ENCODE assay signal across 7 mouse cellular contexts in the genomic region with DNA sequence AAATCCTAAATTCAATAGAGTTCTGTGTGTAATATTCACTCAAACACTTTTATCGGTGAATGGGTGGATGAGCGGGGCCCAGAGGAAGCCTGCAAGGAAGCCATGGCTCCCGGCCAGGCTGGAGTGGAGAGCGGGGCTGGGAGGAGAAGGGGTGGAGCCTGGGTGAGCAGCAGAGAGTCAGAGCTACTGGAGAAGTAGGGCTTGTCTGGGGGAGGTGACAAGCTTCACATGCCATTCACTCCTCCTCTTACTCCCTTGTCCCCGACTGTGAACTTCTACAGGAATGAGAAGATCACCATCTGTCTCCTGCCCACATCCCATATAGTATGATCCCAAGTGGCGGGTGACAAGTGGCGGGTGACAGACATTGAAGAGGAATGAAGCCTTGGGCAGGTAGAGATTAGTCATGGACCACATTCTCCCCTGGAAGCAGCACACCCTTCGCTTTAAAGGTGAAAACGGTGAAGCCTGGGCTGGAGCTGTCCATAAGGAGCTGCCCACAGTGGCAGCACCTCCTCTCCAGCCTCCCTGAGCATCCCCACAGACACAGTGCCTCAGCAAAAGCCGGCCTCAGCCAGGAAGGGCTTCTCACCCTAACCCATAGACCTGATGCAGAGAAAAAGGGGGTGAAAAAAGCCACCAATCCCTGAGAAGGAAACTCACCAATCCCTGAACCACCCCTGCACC.
DNase-seq lines count a peak whose midpoint lies in the region; ATAC-seq and TF ChIP-seq lines count a peak whose summit lies in the region.

No protein-coding gene starts in this region.

- TF ChIP-seq CTCF in gastrocnemius, adult 2 months (IDR thresholded peaks at IDR 0.05) = no peak

- H3K27ac ChIP-seq in gastrocnemius, adult 2 months = peak overlapping the region; percentile 6; the same call in 1 of the 2 replicates
- H3K27ac ChIP-seq in intestine, embryonic 15.5 days = no peak overlapping the region
- no peak overlapping the region for H3K27ac ChIP-seq in forebrain, embryonic 13.5 days

- no peak overlapping the region for H3K4me2 ChIP-seq in intestine, embryonic 15.5 days (replicated peaks)
- no peak overlapping the region for H3K4me2 ChIP-seq in forebrain, embryonic 13.5 days

- ATAC-seq in intestine, embryonic 15.5 days = peak; percentile 72
- ATAC-seq in forebrain, embryonic 13.5 days = no peak

- DNase-seq in 416B (ENCODE audit: low read depth) = peak; percentile 27
- peak; percentile 71 for DNase-seq in adrenal gland, postnatal 25 days
- DNase-seq in gastrocnemius, adult 2 months = peak; percentile 74
- DNase-seq in left cerebral cortex, postnatal 4 days = peak; percentile 73
- peak; percentile 45 for DNase-seq in right cerebral cortex, postnatal 4 days

- 48% methylated on average over 10 of the region's 10 CpGs for WGBS in intestine, embryonic 15.5 days
- 66% methylated on average over 10 of the region's 10 CpGs for WGBS in forebrain, embryonic 13.5 days

- H3K36me3 ChIP-seq in intestine, embryonic 15.5 days = no peaks in the 10 kb centered on the region
- no peaks in the 10 kb centered on the region for H3K36me3 ChIP-seq in forebrain, embryonic 13.5 days (ENCODE audit: poor library complexity, severe bottlenecking)

- H3K9me3 ChIP-seq in intestine, embryonic 15.5 days = no peaks in the 10 kb centered on the region
- H3K9me3 ChIP-seq in forebrain, embryonic 13.5 days (replicated peaks) = no peaks in the 10 kb centered on the region

- no peaks in the 10 kb centered on the region for H3K27me3 ChIP-seq in intestine, embryonic 15.5 days (replicated peaks)
- no peaks in the 10 kb centered on the region for H3K27me3 ChIP-seq in forebrain, embryonic 13.5 days

- no peak overlapping the region for H3K9ac ChIP-seq in intestine, embryonic 15.5 days
- no peak overlapping the region for H3K9ac ChIP-seq in forebrain, embryonic 13.5 days

- intact Hi-C loops in gastrocnemius, adult 2 months (cut with DNase I) = no loop called here
- intact Hi-C loops in left cerebral cortex, postnatal 4 days (cut with DNase I) = no loop called here

- H3K4me3 ChIP-seq in gastrocnemius, adult 2 months = no peak overlapping the region
- no peak overlapping the region for H3K4me3 ChIP-seq in intestine, embryonic 15.5 days (replicated peaks)
- no peak overlapping the region for H3K4me3 ChIP-seq in forebrain, embryonic 13.5 days

- H3K4me1 ChIP-seq in intestine, embryonic 15.5 days (replicated peaks) = no peaks in the 10 kb centered on the region
- H3K4me1 ChIP-seq in forebrain, embryonic 13.5 days = no peaks in the 10 kb centered on the region; the same call in 1 of the 2 replicates
